In the genomic region with DNA sequence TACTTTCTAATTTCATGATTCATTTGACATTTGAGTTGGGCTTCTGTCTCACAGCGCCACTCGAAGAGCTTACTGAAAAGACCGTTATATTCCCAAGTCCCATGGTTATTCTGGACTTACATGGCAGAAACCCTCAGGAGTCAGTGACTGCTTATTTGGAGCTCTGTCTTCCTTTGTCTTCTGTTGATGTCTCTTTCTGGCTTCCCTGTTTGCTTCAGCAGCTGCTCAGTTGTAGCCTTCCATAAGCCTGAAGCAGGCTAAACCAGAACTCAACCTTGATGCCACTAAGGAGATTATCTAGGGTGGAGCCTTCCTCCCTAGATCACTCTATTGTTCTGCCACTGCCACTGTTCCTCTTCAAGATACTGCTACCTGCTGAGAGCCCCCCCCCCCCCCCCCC, we compare ENCODE assay signal across 9 mouse cellular contexts. TPM values are rescaled to one million over a fixed set of nuclear protein-coding genes. Genes with fewer than 3 reads are reported as not detected.
"Had no signal": no experiment of that assay in that cellular context is flagged by ENCODE, and none has a peak within 500 bp of the region (broad histone marks: within the 10 kb centered on the region; RNA-seq: fewer than 3 reads in every experiment).

No protein-coding gene starts in this region.

RNA-seq across cellular contexts. Expression of gene Sele, which starts 27.3 kb away (rescaled TPM):
- polyA plus RNA-seq: lung, embryonic 14.5 days; lung, embryonic 16.5 days; midbrain, embryonic 10.5 days; midbrain, embryonic 13.5 days; midbrain, embryonic 15.5 days; midbrain, postnatal 0 days; neural tube, embryonic 12.5 days; neural tube, embryonic 14.5 days; stomach, embryonic 15.5 days had no signal

RNA-seq across cellular contexts. Expression of gene Sell, which starts 41.0 kb away (rescaled TPM):
- polyA plus RNA-seq: midbrain, embryonic 10.5 days; midbrain, embryonic 13.5 days; midbrain, postnatal 0 days had no signal
